Mouse (Mus musculus): ENCODE results near the gene Fry. TPM values are rescaled to one million over a fixed set of nuclear protein-coding genes. Genes with fewer than 3 reads are reported as not detected.

Gene Fry
- 3.5 and 5.6 TPM in 2 replicates for polyA plus RNA-seq (2012; rRNA removed)

- Histone ChIP-seq H3K27me3 (ENCODE audit: control insufficient read depth, insufficient read depth, low read length) (no peaks in the 10 kb centered on the region), H3K27ac (ENCODE audit: insufficient read depth, low read depth, low read length) (0 out of 2 replicates have a peak within 1 kb of the TSS, but pooled peaks have one; percentile 9), H3K4me3 (ENCODE audit: low read depth, low read length) (peak within 1 kb of the TSS; percentile 85), H3K36me3 (ENCODE audit: control insufficient read depth, insufficient read depth, low read length) (no peaks in the 10 kb centered on the region), H3K4me1 (ENCODE audit: control insufficient read depth, insufficient read depth, insufficient read length, low read length) (peaks cover 4% of the 10 kb centered on the region)
- no peak for TF ChIP-seq POLR2A (IDR thresholded peaks at IDR 0.05; ENCODE audit: low read depth, low read length)
- under 1% methylated on average over 58 of the region's 68 CpGs for WGBS
These were observed at the start of gene Fry for GRCm38 (mm10) chr5:150118455-150119241. TSS of gene Fry (plus strand) at chr5:150118645.

DNA sequence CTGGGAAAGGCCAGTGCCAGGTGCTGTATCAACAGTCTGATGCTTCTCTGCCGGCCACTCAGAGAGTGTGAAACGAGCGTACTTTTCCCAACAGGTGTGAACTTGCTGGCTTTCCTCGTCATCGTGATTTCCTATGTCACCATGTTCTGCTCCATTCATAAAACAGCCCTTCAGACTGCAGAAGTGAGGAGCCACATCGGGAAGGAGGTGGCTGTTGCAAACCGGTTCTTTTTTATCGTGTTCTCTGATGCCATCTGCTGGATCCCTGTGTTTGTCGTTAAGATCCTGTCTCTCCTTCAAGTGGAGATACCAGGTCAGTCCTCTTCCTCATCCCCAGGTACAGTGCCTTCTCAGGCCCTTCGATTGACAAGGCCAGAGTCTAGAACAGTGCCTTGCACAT is 48.4 kb upstream of the Fry start:
- Histone ChIP-seq H3K36me3 (ENCODE audit: control insufficient read depth, insufficient read depth, low read length) (no peaks in the 10 kb centered on the region), H3K27me3 (ENCODE audit: control insufficient read depth, insufficient read depth, low read length) (no peaks in the 10 kb centered on the region), H3K4me1 (ENCODE audit: control insufficient read depth, insufficient read depth, insufficient read length, low read length) (no peaks in the 10 kb centered on the region), H3K27ac (ENCODE audit: insufficient read depth, low read depth, low read length) (no peak overlapping the region), H3K4me3 (ENCODE audit: low read depth, low read length) (no peak overlapping the region)
- no peak for TF ChIP-seq CTCF (IDR thresholded peaks at IDR 0.05; ENCODE audit: extremely low read depth, insufficient read length, insufficient replicate concordance, low read depth, low read length)
- TF ChIP-seq POLR2A (IDR thresholded peaks at IDR 0.05; ENCODE audit: low read depth, low read length), result no peak
- WGBS, result 12% methylated on average over 10 of the region's 10 CpGs

- no peak for TF ChIP-seq CTCF (IDR thresholded peaks at IDR 0.05; ENCODE audit: extremely low read depth, insufficient read length, insufficient replicate concordance, low read depth, low read length)
- TF ChIP-seq POLR2A (IDR thresholded peaks at IDR 0.05; ENCODE audit: low read depth, low read length), result no peak
- H3K27me3 ChIP-seq (ENCODE audit: control insufficient read depth, insufficient read depth, low read length), result no peaks in the 10 kb centered on the region
These were observed 46.7 kb upstream of the Fry start for GRCm38 (mm10) chr5:150071738-150072137.

GRCm38 (mm10) chr5:150079866-150080797 is 38.3 kb upstream of the Fry start:
- 32% methylated on average over 12 of the region's 12 CpGs for WGBS
- no peaks in the 10 kb centered on the region for H3K4me1 ChIP-seq (ENCODE audit: control insufficient read depth, insufficient read depth, insufficient read length, low read length)

More at GRCm38 (mm10) chr5:150071738-150072137, 46.7 kb upstream of the Fry start:
- H3K4me3 ChIP-seq (ENCODE audit: low read depth, low read length), result no peak overlapping the region
- H3K36me3 ChIP-seq (ENCODE audit: control insufficient read depth, insufficient read depth, low read length), result no peaks in the 10 kb centered on the region
- no peak overlapping the region for H3K27ac ChIP-seq (ENCODE audit: insufficient read depth, low read depth, low read length)
- no peaks in the 10 kb centered on the region for H3K4me1 ChIP-seq (ENCODE audit: control insufficient read depth, insufficient read depth, insufficient read length, low read length)

GRCm38 (mm10) chr5:150082696-150083095 is 35.7 kb upstream of the Fry start:
- Histone ChIP-seq H3K36me3 (ENCODE audit: control insufficient read depth, insufficient read depth, low read length) (no peaks in the 10 kb centered on the region), H3K27ac (ENCODE audit: insufficient read depth, low read depth, low read length) (no peak overlapping the region), H3K4me1 (ENCODE audit: control insufficient read depth, insufficient read depth, insufficient read length, low read length) (no peaks in the 10 kb centered on the region), H3K4me3 (ENCODE audit: low read depth, low read length) (no peak overlapping the region), H3K27me3 (ENCODE audit: control insufficient read depth, insufficient read depth, low read length) (no peaks in the 10 kb centered on the region)
- 62% methylated on average over 14 of the region's 14 CpGs for WGBS
- TF ChIP-seq CTCF (IDR thresholded peaks at IDR 0.05; ENCODE audit: extremely low read depth, insufficient read length, insufficient replicate concordance, low read depth, low read length) (no peak), POLR2A (IDR thresholded peaks at IDR 0.05; ENCODE audit: low read depth, low read length) (no peak)

More at GRCm38 (mm10) chr5:150079866-150080797, 38.3 kb upstream of the Fry start:
- H3K27me3 ChIP-seq (ENCODE audit: control insufficient read depth, insufficient read depth, low read length), result no peaks in the 10 kb centered on the region
- H3K36me3 ChIP-seq (ENCODE audit: control insufficient read depth, insufficient read depth, low read length), result no peaks in the 10 kb centered on the region
- no peak overlapping the region for H3K27ac ChIP-seq (ENCODE audit: insufficient read depth, low read depth, low read length)
- TF ChIP-seq CTCF (IDR thresholded peaks at IDR 0.05; ENCODE audit: extremely low read depth, insufficient read length, insufficient replicate concordance, low read depth, low read length) (no peak), POLR2A (IDR thresholded peaks at IDR 0.05; ENCODE audit: low read depth, low read length) (no peak)
- no peak overlapping the region for H3K4me3 ChIP-seq (ENCODE audit: low read depth, low read length)

DNA sequence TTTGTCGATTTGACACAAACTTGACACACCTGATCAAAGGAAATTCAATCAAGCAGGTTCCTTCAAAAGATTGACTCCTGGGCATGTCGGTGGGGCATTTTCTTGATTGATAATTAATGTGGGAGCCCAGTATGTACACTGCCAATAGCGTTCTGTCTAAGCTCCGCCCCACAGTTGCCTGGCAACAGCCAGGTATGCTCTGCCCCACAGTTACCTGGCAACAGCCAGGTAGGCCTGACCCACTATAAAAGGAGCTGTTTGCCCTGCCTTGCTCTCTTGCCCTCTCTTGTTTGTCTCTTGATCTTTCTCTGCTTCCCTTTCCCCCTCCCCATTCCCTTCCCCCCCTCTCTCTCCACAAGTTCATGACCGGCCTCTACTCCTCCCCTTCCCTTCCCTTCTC is 35.3 kb upstream of the Fry start:
- H3K4me1 ChIP-seq (ENCODE audit: control insufficient read depth, insufficient read depth, insufficient read length, low read length), result no peaks in the 10 kb centered on the region
- TF ChIP-seq POLR2A (IDR thresholded peaks at IDR 0.05; ENCODE audit: low read depth, low read length) (no peak), CTCF (IDR thresholded peaks at IDR 0.05; ENCODE audit: extremely low read depth, insufficient read length, insufficient replicate concordance, low read depth, low read length) (no peak)
- H3K27ac ChIP-seq (ENCODE audit: insufficient read depth, low read depth, low read length), result no peak overlapping the region
- WGBS, result 23% methylated on average over 5 of the region's 5 CpGs
- H3K36me3 ChIP-seq (ENCODE audit: control insufficient read depth, insufficient read depth, low read length), result no peaks in the 10 kb centered on the region
- no peak overlapping the region for H3K4me3 ChIP-seq (ENCODE audit: low read depth, low read length)
- H3K27me3 ChIP-seq (ENCODE audit: control insufficient read depth, insufficient read depth, low read length), result no peaks in the 10 kb centered on the region

GRCm38 (mm10) chr5:150097620-150098019 is 20.8 kb upstream of the Fry start:
- Histone ChIP-seq H3K4me3 (ENCODE audit: low read depth, low read length) (no peak overlapping the region), H3K27ac (ENCODE audit: insufficient read depth, low read depth, low read length) (no peak overlapping the region), H3K4me1 (ENCODE audit: control insufficient read depth, insufficient read depth, insufficient read length, low read length) (no peaks in the 10 kb centered on the region), H3K27me3 (ENCODE audit: control insufficient read depth, insufficient read depth, low read length) (no peaks in the 10 kb centered on the region), H3K36me3 (ENCODE audit: control insufficient read depth, insufficient read depth, low read length) (no peaks in the 10 kb centered on the region)
- 8% methylated on average over 6 of the region's 6 CpGs for WGBS
- TF ChIP-seq POLR2A (IDR thresholded peaks at IDR 0.05; ENCODE audit: low read depth, low read length) (no peak), CTCF (IDR thresholded peaks at IDR 0.05; ENCODE audit: extremely low read depth, insufficient read length, insufficient replicate concordance, low read depth, low read length) (peak; percentile 85; the same call in 1 of the 2 replicates)
